Mouse (Mus musculus) C2C12 (cell line): ENCODE data around the gene Itpkc.

ENCODE experiments used
- CTCF ChIP-seq: IDR thresholded peaks from one replicate; pipeline ENCODE4 v1.5.1; 2011; ENCODE audit not compliant: control insufficient read depth, insufficient read depth, insufficient read length
- FOSL1 ChIP-seq: IDR thresholded peaks from one replicate; pipeline ENCODE4 v1.8.0; 2011; ENCODE audit warnings: mild to moderate bottlenecking, low read length; ENCODE audit not compliant: poor library complexity, insufficient read depth, severe bottlenecking
- USF1 ChIP-seq: IDR thresholded peaks from one replicate; pipeline ENCODE4 v1.6.1; 2011; ENCODE audit warnings: low read depth, mild to moderate bottlenecking, control low read depth, moderate library complexity

- no peak for TF ChIP-seq CTCF
- TF ChIP-seq USF1: no peak
- no peak for TF ChIP-seq FOSL1
Measured at GRCm38 (mm10) chr7:27160921-27161320, 67.5 kb downstream of the Itpkc start.
